Mouse (Mus musculus) cerebellum, adult 2 months (tissue): ENCODE data around the gene Csf1. TPM values are rescaled to one million over a fixed set of nuclear protein-coding genes. Genes with fewer than 3 reads are reported as not detected.

ENCODE experiments used
- DNase-seq, 2 experiments: peaks; one replicate each; pipeline ENCODE4 v3.0.0; 2021
- H3K27ac ChIP-seq: fragments of 200-500 bp; 2 replicates; pipeline ENCODE4 v1.5.1; 2012; ENCODE audit warnings: low read length, control low read depth, inconsistent platforms; ENCODE audit not compliant: insufficient read depth
- H3K27me3 ChIP-seq: fragments of 200-500 bp; 2 replicates; pipeline ENCODE4 v1.6.1; 2012; ENCODE audit warnings: inconsistent platforms, mild to moderate bottlenecking, low read length, moderate library complexity; ENCODE audit not compliant: control insufficient read depth, insufficient read depth
- H3K4me1 ChIP-seq: fragments of 200-500 bp; 2 replicates; pipeline ENCODE4 v1.6.1; 2011; ENCODE audit warnings: low read length; ENCODE audit not compliant: control insufficient read depth, insufficient read depth
- H3K4me3 ChIP-seq: fragments of 200-500 bp; replicated peaks from 2 replicates; pipeline ENCODE3; 2011; ENCODE audit warnings: mild to moderate bottlenecking, low read depth, low read length, control low read depth; ENCODE audit not compliant: insufficient read depth
- CTCF ChIP-seq: fragments of 200-500 bp; IDR thresholded peaks from 2 replicates; pipeline ENCODE4 v1.5.1; 2011; ENCODE audit warnings: low read depth, mild to moderate bottlenecking, control low read depth, low read length, moderate library complexity, borderline replicate concordance; ENCODE audit not compliant: insufficient read depth
- POLR2A ChIP-seq: fragments of 200-500 bp; IDR thresholded peaks from 2 replicates; pipeline ENCODE4 v1.6.1; 2011; ENCODE audit warnings: low read length, control low read depth, borderline replicate concordance; ENCODE audit not compliant: insufficient read depth
- WGBS: fragments of 180-500 bp; shearing (Covaris S2); methylation state at CpG from one replicate; pipeline ENCODE4 v1.1.7; 2018; 5-methylcytosine and 5-hydroxymethylcytosine counted together
- polyA plus RNA-seq: library from polyadenylated mRNA; depleted of rRNA; stranded (reverse); fragments of >200 nt; gene quantifications from 2 replicates; pipeline ENCODE4 v1.2.3, GENCODE M21; 2012

The Csf1 gene
- polyA plus RNA-seq, 1 experiment, result 20.9 TPM

DNA sequence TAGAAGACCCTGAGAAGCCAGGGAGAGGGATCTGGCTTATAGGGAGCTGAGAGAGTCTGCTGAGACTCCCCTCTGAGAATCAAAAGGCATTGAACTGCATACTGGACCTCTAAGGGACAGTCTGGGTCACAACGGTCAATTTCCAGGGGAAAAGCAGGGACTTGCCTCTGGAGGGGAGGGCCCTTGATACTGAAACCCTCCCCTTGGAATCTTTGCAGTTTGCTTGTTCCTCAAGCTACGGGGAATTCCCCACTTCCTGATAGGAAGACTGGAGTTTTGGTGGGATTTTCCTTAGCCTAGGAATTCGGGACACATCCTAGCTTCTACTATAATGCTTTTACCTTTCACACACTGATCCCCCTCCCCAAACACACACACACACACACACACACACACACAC, 15.5 kb upstream of the Csf1 start:
- Histone ChIP-seq H3K27me3 (no peaks in the 10 kb centered on the region; the same call in 1 of the 2 replicates), H3K4me3 (no peak overlapping the region), H3K4me1 (no peaks in the 10 kb centered on the region), H3K27ac (no peak overlapping the region)
- no peak for DNase-seq
- WGBS, result 66% methylated on average over 3 of the region's 3 CpGs
- TF ChIP-seq POLR2A, result no peak
- TF ChIP-seq CTCF, result no peak

DNA sequence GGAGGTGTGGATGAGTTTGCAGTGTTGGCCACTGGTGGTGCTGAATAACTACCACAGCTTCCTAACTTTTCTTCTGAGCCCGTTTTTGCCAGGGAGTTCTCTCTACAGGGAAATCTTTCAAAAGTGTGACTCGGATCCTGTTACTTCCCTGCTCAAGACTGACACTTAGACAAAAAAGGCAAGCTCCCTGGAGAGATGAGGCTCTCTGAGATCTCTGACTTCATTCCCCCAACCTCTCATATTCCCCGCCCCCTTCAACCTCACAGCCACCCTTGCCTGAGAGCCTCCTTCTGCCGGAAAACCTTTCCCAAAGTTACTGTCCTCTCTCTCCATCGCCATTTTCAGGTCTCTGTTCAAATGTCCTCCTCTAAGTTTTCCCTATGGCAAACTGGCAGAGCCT, 14.8 kb upstream of the Csf1 start:
- no peaks in the 10 kb centered on the region for H3K4me1 ChIP-seq
- no peak overlapping the region for H3K27ac ChIP-seq
- no peak overlapping the region for H3K4me3 ChIP-seq
- no peaks in the 10 kb centered on the region; the same call in 1 of the 2 replicates for H3K27me3 ChIP-seq
- no peak for DNase-seq
- 47% methylated on average over 5 of the region's 5 CpGs for WGBS
- no peak for TF ChIP-seq POLR2A
- no peak for TF ChIP-seq CTCF

GRCm38 (mm10) chr3:107772860-107773259, 12.6 kb upstream of the Csf1 start:
- Histone ChIP-seq H3K4me3 (no peak overlapping the region), H3K27me3 (no peaks in the 10 kb centered on the region; the same call in 1 of the 2 replicates), H3K4me1 (no peaks in the 10 kb centered on the region), H3K27ac (no peak overlapping the region)
- WGBS, result 77% methylated on average over 5 of the region's 5 CpGs
- no peak for TF ChIP-seq POLR2A
- no peak for TF ChIP-seq CTCF
- no peak for DNase-seq

- no peak for DNase-seq
- H3K4me1 ChIP-seq, result no peaks in the 10 kb centered on the region
- 92% methylated on average over 2 of the region's 2 CpGs for WGBS
- no peak overlapping the region for H3K27ac ChIP-seq
- TF ChIP-seq CTCF, result no peak
- no peak for TF ChIP-seq POLR2A
- H3K27me3 ChIP-seq, result no peaks in the 10 kb centered on the region; the same call in 1 of the 2 replicates
- H3K4me3 ChIP-seq, result no peak overlapping the region
Measured at GRCm38 (mm10) chr3:107769692-107770091, 9.4 kb upstream of the Csf1 start.

DNA sequence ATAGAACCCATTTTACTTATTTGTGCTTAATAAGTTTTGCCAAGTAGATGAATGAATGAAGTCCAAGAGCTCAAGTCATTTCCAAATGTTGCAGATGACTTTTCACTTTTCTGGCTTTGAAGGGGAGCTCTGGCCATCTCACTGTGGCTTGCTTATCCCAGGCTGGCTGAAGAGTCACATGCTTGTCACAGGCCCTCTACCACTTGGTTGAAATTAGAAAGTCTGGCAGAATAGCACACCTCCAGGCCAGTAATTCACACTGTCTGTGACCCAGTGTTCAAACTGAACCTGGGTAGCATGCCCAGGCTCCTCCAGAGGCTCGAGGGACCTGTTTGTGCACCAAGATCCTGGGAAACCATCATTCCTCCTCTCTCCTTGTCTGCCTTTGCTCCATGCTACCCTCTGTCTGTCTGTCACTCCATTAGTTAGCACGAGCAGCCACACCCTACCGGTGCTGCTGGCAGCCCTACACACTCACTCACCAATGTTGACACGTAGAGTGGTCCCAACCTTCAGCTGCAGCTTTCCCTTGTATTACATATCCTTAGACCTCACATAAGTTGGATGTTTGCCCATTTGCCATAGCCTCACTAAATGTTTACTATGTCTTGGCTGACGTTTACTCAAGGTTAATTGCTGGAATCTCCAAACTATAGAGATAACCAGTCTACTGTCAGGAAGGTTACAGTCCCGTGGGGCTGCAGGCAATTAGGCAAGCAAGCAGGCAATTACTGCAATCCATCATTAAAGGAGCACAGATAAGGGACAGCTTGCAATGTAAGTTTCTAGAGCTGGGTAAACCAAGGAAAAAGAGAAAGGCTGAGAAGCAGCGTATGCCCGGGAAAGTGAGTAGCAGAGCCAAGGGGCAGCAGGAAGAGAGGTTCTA, 8.1 kb upstream of the Csf1 start:
- Histone ChIP-seq H3K4me1 (no peaks in the 10 kb centered on the region), H3K27ac (no peak overlapping the region), H3K4me3 (no peak overlapping the region), H3K27me3 (no peaks in the 10 kb centered on the region; the same call in 1 of the 2 replicates)
- 83% methylated on average over 8 of the region's 8 CpGs for WGBS
- TF ChIP-seq POLR2A (no peak), CTCF (no peak)
- no peak for DNase-seq

DNA sequence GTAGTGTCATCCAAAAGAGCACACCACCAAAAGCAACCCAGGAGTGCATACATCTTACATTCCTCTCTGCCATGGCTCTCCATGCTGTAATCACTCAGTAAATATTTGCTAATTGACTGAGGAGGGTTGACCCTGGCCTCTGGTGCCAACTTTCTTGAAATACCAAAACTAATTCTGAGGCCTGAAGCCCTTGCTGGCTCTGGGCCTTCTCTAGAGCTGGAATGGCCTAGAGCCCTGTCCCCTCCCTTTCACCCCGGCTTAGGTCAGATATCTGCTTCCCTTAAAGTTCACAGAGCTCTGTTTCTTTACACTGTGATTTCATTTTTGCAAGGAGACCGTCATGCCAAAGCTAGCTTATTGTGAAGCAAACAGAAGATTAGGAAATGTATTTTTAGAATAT, 6.5 kb upstream of the Csf1 start:
- TF ChIP-seq POLR2A, result no peak
- TF ChIP-seq CTCF, result no peak

DNA sequence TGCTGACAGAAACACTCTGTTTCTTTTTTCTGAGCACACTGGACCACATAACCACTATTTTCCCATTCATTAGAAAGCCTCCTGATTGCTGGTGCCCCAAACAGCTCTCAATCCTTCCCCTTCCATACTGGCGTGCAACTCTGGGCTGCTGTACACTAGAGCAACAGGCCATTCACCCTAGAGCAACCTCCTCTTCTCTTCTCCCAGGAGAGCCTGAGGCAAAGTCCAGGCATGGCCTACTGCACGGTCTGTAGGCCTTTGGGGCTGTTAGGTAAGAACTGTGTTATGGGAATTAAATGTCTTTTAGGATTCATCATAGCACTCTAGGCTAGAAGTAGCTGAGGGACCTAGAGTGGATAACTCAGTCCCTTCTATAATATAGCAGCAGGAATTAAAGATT, 5.7 kb upstream of the Csf1 start:
- Histone ChIP-seq H3K27me3 (no peaks in the 10 kb centered on the region; the same call in 1 of the 2 replicates), H3K4me1 (no peaks in the 10 kb centered on the region), H3K27ac (no peak overlapping the region), H3K4me3 (no peak overlapping the region)
- no peak for DNase-seq
- WGBS, result 98% methylated on average over 2 of the region's 2 CpGs
- no peak for TF ChIP-seq POLR2A
- TF ChIP-seq CTCF, result no peak

More for the DNA sequence above, 6.5 kb upstream of the Csf1 start:
- no peak overlapping the region for H3K27ac ChIP-seq
- H3K4me1 ChIP-seq, result no peaks in the 10 kb centered on the region
- WGBS, result 70% methylated on average over 2 of the region's 2 CpGs
- no peaks in the 10 kb centered on the region; the same call in 1 of the 2 replicates for H3K27me3 ChIP-seq
- no peak overlapping the region for H3K4me3 ChIP-seq
- no peak for DNase-seq

DNA sequence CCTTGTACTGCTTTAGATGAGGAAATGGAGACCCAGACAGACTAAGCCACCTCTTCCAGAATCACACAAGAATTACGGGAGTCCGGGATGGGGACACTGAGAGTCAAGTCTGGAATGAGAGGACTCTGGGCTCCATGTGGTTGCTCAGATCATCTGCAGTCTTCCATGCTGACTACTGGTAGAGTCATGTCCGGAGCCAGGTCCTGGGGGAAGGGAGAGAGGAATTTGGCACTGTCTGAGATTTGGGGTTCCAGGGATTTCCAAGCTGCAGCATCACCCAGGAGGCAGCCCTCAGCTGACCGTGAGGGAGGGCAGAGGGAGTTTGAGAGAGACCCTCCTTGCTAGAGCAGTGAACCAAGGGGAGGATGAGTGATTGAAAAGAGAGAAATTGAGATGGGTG, 3.3 kb upstream of the Csf1 start:
- TF ChIP-seq POLR2A (no peak), CTCF (no peak)
- Histone ChIP-seq H3K4me3 (no peak overlapping the region), H3K27me3 (no peaks in the 10 kb centered on the region), H3K4me1 (peaks cover under 1% of the 10 kb centered on the region), H3K27ac (no peak overlapping the region)
- no peak for DNase-seq
- 75% methylated on average over 4 of the region's 4 CpGs for WGBS
